Mouse (Mus musculus) left cerebral cortex, postnatal 4 days (tissue): ENCODE measurements around the gene Atp5l. TPM values are rescaled to one million over a fixed set of nuclear protein-coding genes. Genes with fewer than 3 reads are reported as not detected.

Experiments used
- DNase-seq: peaks from one replicate; pipeline ENCODE4 v3.0.0-alpha.2; 2022
- intact Hi-C: fragments of 180-260 bp; cut with DNase I; formaldehyde crosslinking; loops from one replicate; pipeline ENCODE4 v1.15.1; 2025
- total RNA-seq, 2 experiments: library from RNA; stranded (reverse); gene quantifications; 2 replicates each; pipeline ENCODE4 v1.2.3; 2021

Gene Atp5l
- total RNA-seq, 2 experiments from 2014 or later: 325 to 329 TPM

DNA sequence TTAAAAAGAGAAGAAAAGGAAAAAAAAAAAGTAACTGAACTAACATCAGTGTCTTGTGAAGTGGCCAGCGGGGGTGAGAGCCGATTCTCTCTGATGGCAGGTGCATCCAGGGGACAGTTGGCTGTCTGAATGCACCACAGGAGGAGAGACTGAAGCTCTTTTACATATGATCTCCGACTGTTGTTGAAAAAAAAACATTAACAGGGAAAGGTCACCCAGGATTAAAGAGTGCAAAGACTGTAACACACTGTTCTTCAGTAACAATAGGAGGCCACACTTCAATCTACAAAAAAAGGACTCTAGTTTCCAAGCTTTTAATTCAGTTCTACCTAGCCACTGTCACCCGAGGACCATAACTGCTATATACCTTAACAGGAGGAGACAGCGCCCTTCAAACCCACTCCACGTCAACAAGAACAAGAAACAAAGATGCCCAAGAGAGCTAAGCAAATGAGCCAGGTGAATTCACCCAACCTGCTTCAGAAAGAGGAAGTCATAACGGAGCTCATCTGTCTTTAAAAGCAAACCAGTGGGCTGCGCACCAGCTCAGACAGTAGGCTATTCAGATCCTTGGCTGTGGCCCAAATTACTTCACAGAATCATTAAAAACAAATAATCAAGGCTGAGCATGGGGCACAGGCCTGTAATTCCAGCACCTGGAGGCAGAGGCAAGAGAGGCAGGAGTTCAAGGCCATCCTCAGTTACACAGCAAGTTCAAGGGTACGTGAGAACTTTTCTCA lies 53.9 kb downstream of the Atp5l start:
- intact Hi-C loops: no loop called here
- no peak for DNase-seq

Other genes with a start within 250 kb of the Atp5l start
- not detected for gene Treh, start 247.5 kb downstream of the Atp5l start, total RNA-seq
- gene Phldb1, start 185.5 kb downstream of the Atp5l start, total RNA-seq: 100 to 1,000 TPM; 132 to 141 TPM
- 100 to 1,000 TPM; 116 to 122 TPM for gene Arcn1, start 152.9 kb downstream of the Atp5l start, total RNA-seq
- gene Ift46, start 152.8 kb downstream of the Atp5l start, total RNA-seq: 100 to 1,000 TPM; 111 to 114 TPM
- gene Tmem25, start 121.4 kb downstream of the Atp5l start, total RNA-seq: 10 to 100 TPM; 17.9 to 20.1 TPM
- gene Ttc36, start 117.7 kb downstream of the Atp5l start, total RNA-seq: 1 to 10 TPM in 1 of 2 experiments, under 1 TPM in 1; 0.54 to 1.0 TPM
- 10 to 100 TPM; 67.5 to 70.0 TPM for gene Kmt2a, start 39.4 kb downstream of the Atp5l start, total RNA-seq
- 100 to 1,000 TPM in 1 of 2 experiments, 10 to 100 TPM in 1; 95.1 to 104 TPM for gene Ube4a, start 44.9 kb upstream of the Atp5l start, total RNA-seq
- gene Cd3g, start 59.7 kb upstream of the Atp5l start, total RNA-seq: not detected
- gene Cd3d, start 61.0 kb upstream of the Atp5l start, total RNA-seq: not detected
- not detected for gene Cd3e, start 88.9 kb upstream of the Atp5l start, total RNA-seq
- 1 to 10 TPM; 1.3 to 1.5 TPM for gene Mpzl2, start 119.1 kb upstream of the Atp5l start, total RNA-seq
- gene Mpzl3, start 134.4 kb upstream of the Atp5l start, total RNA-seq: 1 to 10 TPM; 1.7 to 2.1 TPM
- under 1 TPM in 1 of 2 experiments, not detected in 1; 0.18 TPM for gene Jaml, start 158.4 kb upstream of the Atp5l start, total RNA-seq
- gene Scn2b, start 197.0 kb upstream of the Atp5l start, total RNA-seq: 10 to 100 TPM; 17.9 to 19.4 TPM
- under 1 TPM; 0.70 to 0.89 TPM for gene Scn4b, start 217.7 kb upstream of the Atp5l start, total RNA-seq